Mouse (Mus musculus) midbrain, embryonic 10.5 days (tissue): Measurements from ENCODE around the gene Spryd4. TPM values are rescaled to one million over a fixed set of nuclear protein-coding genes. Genes with fewer than 3 reads are reported as not detected.

Experiments used
- DNase-seq: peaks from one replicate; pipeline ENCODE4 v3.0.0-alpha.2; 2017; ENCODE audit warnings: low spot score
- H3K27ac ChIP-seq: fragments of 300-500 bp; sonication (generic); replicated peaks from 2 replicates; pipeline ENCODE4 v1.5.1; 2016; ENCODE audit warnings: mild to moderate bottlenecking
- H3K27me3 ChIP-seq: fragments of 300-500 bp; sonication (generic); 2 replicates; pipeline ENCODE4 v1.6.1; 2016; ENCODE audit warnings: low read depth, mild to moderate bottlenecking; ENCODE audit not compliant: poor library complexity, severe bottlenecking
- H3K36me3 ChIP-seq: fragments of 300-500 bp; sonication (generic); 2 replicates; pipeline ENCODE4 v1.6.1; 2016; ENCODE audit warnings: mild to moderate bottlenecking, moderate library complexity
- H3K4me1 ChIP-seq: fragments of 300-500 bp; sonication (generic); 2 replicates; pipeline ENCODE4 v1.6.1; 2016
- H3K4me3 ChIP-seq: fragments of 300-500 bp; sonication (generic); 2 replicates; pipeline ENCODE4 v1.5.1; 2016; ENCODE audit warnings: mild to moderate bottlenecking, moderate library complexity
- H3K9me3 ChIP-seq: fragments of 300-500 bp; sonication (generic); replicated peaks from 2 replicates; pipeline ENCODE4 v1.6.1; 2016; ENCODE audit warnings: mild to moderate bottlenecking
- WGBS: fragments of 180-500 bp; shearing (Covaris S2); methylation state at CpG from one replicate; pipeline ENCODE4 v1.1.7; 2016; 5-methylcytosine and 5-hydroxymethylcytosine counted together
- polyA plus RNA-seq: library from polyadenylated mRNA; unstranded; fragments of >200 nt; fragmentation: Nextera tagmentation; extraction: Ambion mirVana; gene quantifications from 2 replicates; pipeline ENCODE4 v1.2.1, GENCODE M21; 2016

Spryd4 gene
- polyA plus RNA-seq, 1 experiment from 2014 or later, result 32.7 TPM

DNA sequence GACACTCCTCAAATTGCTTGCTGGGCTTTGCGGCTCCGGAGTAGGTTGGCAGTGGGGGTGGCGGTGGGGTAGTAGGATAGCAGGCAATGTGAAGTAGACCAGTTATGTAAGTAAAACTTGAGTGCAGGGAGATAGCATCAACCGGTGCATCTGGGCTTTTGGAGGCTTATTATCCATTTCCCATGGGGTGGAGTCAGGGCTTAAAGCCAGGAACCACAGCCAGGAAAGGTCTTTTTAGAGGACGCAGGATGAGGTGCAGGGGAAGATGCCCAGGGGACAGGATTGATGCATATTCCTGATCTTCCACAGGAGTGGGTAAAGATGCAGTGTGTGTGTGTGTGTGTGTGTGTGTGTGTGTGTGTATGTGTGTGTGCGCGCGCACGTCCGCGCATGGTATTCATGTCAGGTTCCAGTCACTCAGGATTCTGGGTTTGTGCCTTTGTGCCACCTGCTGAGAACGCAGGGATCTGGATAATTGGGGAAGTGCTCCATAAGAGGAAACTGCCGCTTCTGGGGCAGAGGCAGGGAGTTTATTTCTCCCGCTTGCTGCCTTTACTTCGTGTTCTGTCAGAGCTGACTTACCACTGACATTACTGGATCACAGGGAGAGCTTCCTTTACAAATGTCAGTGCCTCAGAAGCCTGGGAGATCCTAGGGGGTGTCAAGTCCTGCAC is 26.3 kb upstream of the Spryd4 start:
- no peak for DNase-seq
- H3K9me3 ChIP-seq, result no peaks in the 10 kb centered on the region
- no peak overlapping the region for H3K27ac ChIP-seq
- no peak overlapping the region for H3K4me3 ChIP-seq
- H3K4me1 ChIP-seq, result peaks cover 25% of the 10 kb centered on the region
- H3K27me3 ChIP-seq, result no peaks in the 10 kb centered on the region
- peaks cover 70% of the 10 kb centered on the region for H3K36me3 ChIP-seq
- WGBS, result 91% methylated on average over 15 of the region's 15 CpGs

DNA sequence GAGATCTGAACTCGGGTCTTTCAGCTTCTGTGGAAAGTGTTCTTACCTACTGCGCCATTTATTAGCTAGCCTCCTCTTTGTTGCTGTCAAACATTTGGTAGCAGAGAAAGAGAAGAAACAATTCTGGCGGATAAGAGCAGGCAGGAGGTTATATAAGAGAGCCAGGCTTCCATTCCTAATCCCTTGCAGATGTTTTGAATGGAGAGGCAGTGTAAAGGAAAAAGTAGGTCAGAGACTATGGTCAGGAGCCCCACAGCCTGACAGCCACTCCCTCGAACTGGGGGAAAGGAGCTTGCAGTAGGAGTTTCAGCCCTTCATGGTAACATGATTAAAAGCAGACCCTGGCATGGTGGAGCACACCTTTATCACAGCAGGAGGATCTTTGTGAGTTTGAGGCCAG is 24.7 kb upstream of the Spryd4 start:
- 63% methylated on average over 4 of the region's 4 CpGs for WGBS
- H3K27me3 ChIP-seq, result no peaks in the 10 kb centered on the region
- H3K36me3 ChIP-seq, result peaks cover 53% of the 10 kb centered on the region
- H3K4me3 ChIP-seq, result no peak overlapping the region
- H3K27ac ChIP-seq, result no peak overlapping the region
- DNase-seq, result no peak
- H3K9me3 ChIP-seq, result no peaks in the 10 kb centered on the region
- H3K4me1 ChIP-seq, result peaks cover 31% of the 10 kb centered on the region

GRCm38 (mm10) chr10:128232420-128232985 is 20.9 kb upstream of the Spryd4 start:
- H3K9me3 ChIP-seq, result no peaks in the 10 kb centered on the region
- H3K4me1 ChIP-seq, result peaks cover 38% of the 10 kb centered on the region
- H3K27me3 ChIP-seq, result no peaks in the 10 kb centered on the region
- H3K4me3 ChIP-seq, result peak overlapping the region; percentile 78
- H3K27ac ChIP-seq, result peak overlapping the region; percentile 99
- under 1% methylated on average over 14 of the region's 14 CpGs for WGBS
- H3K36me3 ChIP-seq, result peaks cover 17% of the 10 kb centered on the region
- DNase-seq, result peak; percentile 66

DNA sequence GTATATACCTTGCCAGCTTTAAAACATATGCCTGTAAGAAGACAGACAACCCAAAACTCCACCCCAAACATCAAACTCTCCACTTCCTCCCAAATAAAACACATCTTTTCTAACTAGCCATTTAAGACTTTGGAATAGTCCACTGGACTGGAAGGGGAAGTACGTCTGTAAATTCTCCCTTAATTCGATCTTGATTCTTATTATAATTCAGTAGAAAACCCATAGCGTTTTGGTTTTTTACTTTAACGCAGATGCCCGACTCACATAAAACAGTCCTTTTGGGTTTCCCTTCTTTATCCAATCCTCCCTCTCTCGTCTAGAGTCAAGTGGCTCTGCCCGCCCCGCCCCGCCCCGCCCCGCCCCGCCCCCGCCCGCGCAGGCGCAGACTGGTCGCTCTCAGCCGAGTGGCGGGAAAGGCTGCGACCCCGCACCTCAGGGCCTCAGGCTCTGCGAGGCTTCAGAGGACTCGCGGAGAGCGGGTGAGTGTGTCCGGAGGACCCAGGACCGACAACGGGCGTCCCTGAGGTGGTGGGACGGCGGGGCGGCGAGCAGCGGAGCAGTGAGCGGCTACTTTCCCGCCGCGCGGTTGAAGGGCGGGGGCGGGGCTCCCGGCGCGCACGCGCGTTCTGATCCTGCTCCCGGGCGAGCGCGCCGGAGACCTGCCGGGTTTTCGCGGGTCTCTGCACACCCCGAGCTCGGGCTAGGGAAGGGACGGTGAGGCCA is 20.3 kb upstream of the Spryd4 start, which contains the start of gene Timeless:
TSS of gene Timeless (plus strand) at position 369 of the 723 bp plus-strand sequence.
- Histone ChIP-seq H3K27ac (peak within 1 kb of the TSS; percentile 99), H3K4me1 (peaks cover 38% of the 10 kb centered on the region), H3K27me3 (no peaks in the 10 kb centered on the region), H3K36me3 (peaks cover 16% of the 10 kb centered on the region), H3K9me3 (no peaks in the 10 kb centered on the region), H3K4me3 (peak within 1 kb of the TSS; percentile 78)
- DNase-seq, result peak; percentile 88
- WGBS, result under 1% methylated on average over 58 of the region's 58 CpGs

- 27% methylated on average over 5 of the region's 5 CpGs for WGBS
- peak overlapping the region; percentile 78 for H3K4me3 ChIP-seq
Measured at GRCm38 (mm10) chr10:128231146-128231545, 19.5 kb upstream of the Spryd4 start.

DNA sequence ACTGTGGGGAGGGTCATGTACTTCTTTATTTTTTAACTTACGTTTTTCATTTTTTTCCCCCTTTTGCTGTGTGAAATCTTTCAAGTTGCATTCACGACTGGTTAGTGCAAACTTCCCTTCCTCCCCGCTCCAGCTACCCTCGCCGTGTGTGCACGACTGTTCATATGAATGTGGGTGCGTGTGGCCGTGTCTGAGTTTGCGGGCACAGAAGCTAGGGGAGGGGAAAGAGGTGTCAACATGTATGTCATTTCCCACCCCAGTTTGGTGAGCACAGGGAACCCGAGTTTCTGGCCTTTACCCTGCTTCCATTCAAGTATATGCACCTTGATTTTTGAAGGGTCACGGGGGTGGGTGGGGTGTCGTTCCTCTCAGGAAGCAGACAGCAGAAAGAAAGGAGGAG is 19.0 kb upstream of the Spryd4 start:
- WGBS, result 83% methylated on average over 12 of the region's 12 CpGs
- no peak overlapping the region; the same call in 1 of the 2 replicates for H3K4me3 ChIP-seq
- H3K27ac ChIP-seq, result peak overlapping the region; percentile 99; the same call in 1 of the 2 replicates

More at GRCm38 (mm10) chr10:128231146-128231545, 19.5 kb upstream of the Spryd4 start:
- no peak for DNase-seq
- H3K27me3 ChIP-seq, result no peaks in the 10 kb centered on the region
- peaks cover 14% of the 10 kb centered on the region for H3K36me3 ChIP-seq
- H3K9me3 ChIP-seq, result no peaks in the 10 kb centered on the region
- H3K4me1 ChIP-seq, result peaks cover 42% of the 10 kb centered on the region
- peak overlapping the region; percentile 99 for H3K27ac ChIP-seq

GRCm38 (mm10) chr10:128228009-128228408 is 16.4 kb upstream of the Spryd4 start:
- Histone ChIP-seq H3K4me3 (no peak overlapping the region), H3K27me3 (no peaks in the 10 kb centered on the region), H3K36me3 (no peaks in the 10 kb centered on the region), H3K9me3 (no peaks in the 10 kb centered on the region), H3K4me1 (peaks cover 42% of the 10 kb centered on the region), H3K27ac (no peak overlapping the region)
- DNase-seq, result no peak
- 94% methylated on average over 8 of the region's 8 CpGs for WGBS

More for the DNA sequence above, 19.0 kb upstream of the Spryd4 start:
- H3K9me3 ChIP-seq, result no peaks in the 10 kb centered on the region
- no peaks in the 10 kb centered on the region for H3K27me3 ChIP-seq
- H3K4me1 ChIP-seq, result peaks cover 43% of the 10 kb centered on the region
- DNase-seq, result no peak
- peaks cover 13% of the 10 kb centered on the region for H3K36me3 ChIP-seq

DNA sequence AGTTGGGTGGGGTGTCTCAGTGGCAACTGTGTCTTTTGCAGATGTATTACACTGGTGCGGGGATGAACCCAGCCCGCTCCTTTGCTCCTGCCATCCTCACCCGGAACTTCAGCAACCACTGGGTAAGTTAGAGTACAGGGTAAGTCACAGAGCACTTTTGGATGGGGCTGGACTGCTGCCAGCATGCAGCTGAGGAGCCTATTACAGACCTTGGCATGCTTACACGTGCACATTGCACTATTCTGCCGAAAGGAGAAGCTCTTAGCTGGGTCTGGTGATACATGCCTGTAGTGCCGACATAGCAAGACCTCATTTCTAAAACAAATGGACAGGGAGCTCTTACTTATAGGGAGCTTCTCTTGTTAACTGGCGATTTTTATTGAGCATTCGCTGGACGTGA is 16.0 kb upstream of the Spryd4 start:
- 89% methylated on average over 9 of the region's 9 CpGs for WGBS
- Histone ChIP-seq H3K9me3 (no peaks in the 10 kb centered on the region), H3K27me3 (no peaks in the 10 kb centered on the region), H3K4me1 (peaks cover 38% of the 10 kb centered on the region), H3K36me3 (no peaks in the 10 kb centered on the region), H3K4me3 (no peak overlapping the region), H3K27ac (no peak overlapping the region)
- no peak for DNase-seq

DNA sequence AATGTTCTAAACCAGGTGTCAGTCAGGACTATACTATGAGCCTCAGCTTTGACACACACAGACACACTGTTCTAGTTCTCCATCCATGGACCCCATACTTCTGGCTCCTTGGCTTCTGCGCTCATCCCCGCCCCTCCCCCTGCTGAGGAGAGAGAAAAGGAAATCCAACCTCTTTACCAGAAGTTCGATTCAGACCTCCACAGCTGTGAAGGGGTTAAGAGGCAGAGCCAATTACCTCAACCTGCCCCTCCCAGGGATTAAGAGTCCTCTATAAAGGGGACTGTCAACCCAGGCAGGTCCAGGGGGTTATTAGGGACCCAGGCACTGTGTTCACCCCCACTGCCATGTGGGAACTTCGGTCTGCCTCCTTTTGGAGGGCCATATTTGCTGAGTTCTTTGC is 13.9 kb upstream of the Spryd4 start, which contains the start of gene Mip:
TSS of gene Mip (plus strand) at position 301 of the 400 bp plus-strand sequence.
- Histone ChIP-seq H3K36me3 (no peaks in the 10 kb centered on the region), H3K4me3 (no peak within 1 kb of the TSS), H3K4me1 (peaks cover 30% of the 10 kb centered on the region), H3K27ac (peak within 1 kb of the TSS; percentile 57), H3K9me3 (no peaks in the 10 kb centered on the region), H3K27me3 (no peaks in the 10 kb centered on the region)
- 30% methylated on average over 4 of the region's 4 CpGs for WGBS
- no peak for DNase-seq

DNA sequence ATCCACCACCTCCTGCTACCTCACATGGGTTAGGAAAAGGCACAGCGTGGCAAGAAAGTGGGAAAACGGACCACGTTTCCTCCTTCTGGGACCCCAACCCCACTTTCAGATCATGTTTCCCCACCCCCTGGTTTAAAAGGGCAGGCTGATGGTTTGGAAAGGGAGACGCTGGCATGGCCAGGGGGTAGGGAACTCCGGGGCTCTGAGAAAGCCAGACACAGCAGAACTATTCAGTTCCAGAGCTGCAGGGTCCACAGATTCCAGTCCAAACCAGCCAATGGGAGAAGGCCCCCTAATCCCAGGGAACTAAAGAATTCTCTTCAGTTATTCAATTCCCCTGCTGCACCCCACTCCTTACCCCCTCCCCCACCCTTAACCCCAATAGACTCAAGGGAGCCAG is 13.5 kb upstream of the Spryd4 start:
- H3K4me1 ChIP-seq, result peaks cover 25% of the 10 kb centered on the region
- H3K36me3 ChIP-seq, result no peaks in the 10 kb centered on the region
- WGBS, result 43% methylated on average over 5 of the region's 5 CpGs
- H3K9me3 ChIP-seq, result no peaks in the 10 kb centered on the region
- H3K4me3 ChIP-seq, result no peak overlapping the region
- H3K27ac ChIP-seq, result peak overlapping the region; percentile 52
- H3K27me3 ChIP-seq, result no peaks in the 10 kb centered on the region
- no peak for DNase-seq

GRCm38 (mm10) chr10:128221533-128222286 is 10.1 kb upstream of the Spryd4 start:
- no peak for DNase-seq
- H3K27me3 ChIP-seq, result no peaks in the 10 kb centered on the region
- H3K4me1 ChIP-seq, result peaks cover 24% of the 10 kb centered on the region
- H3K9me3 ChIP-seq, result no peaks in the 10 kb centered on the region
- no peak overlapping the region for H3K4me3 ChIP-seq
- WGBS, result 66% methylated on average over 16 of the region's 16 CpGs
- H3K36me3 ChIP-seq, result no peaks in the 10 kb centered on the region
- H3K27ac ChIP-seq, result no peak overlapping the region

DNA sequence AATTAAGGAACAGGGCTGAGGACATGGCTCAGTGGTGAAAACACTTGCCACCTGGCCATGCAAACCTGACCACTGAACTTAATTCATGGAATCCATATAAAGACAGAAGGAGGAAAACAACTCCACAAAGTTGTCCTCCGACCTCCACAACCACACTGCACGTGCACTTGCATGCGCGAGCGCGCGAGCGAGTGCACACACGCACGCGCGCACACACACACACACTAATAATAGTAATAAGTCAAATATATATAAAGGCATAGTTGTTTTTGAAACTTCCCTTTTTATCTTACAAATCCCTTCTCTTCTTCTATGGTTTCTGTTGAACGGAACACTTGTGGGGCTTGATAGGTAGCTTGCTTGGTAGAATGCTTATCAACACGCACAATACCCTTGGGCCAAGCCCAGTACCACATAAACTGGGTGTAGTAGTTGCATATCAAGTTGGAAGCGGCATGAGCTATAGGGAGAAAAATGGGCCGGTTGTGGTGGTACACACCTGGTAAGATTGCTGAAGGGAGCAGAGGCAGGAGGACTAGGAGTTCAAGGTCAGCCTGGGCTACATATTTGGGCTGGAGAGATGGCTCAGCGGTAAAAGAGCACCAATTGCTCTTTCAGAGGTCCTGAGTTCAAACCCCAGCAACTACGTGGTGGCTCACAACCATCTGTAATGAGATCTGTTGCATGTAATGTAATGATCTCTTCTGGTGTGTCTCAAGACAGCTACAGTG is 6.9 kb upstream of the Spryd4 start:
- Histone ChIP-seq H3K9me3 (no peaks in the 10 kb centered on the region), H3K36me3 (no peaks in the 10 kb centered on the region), H3K27me3 (peaks cover 16% of the 10 kb centered on the region), H3K4me1 (peaks cover 3% of the 10 kb centered on the region), H3K27ac (no peak overlapping the region), H3K4me3 (no peak overlapping the region)
- DNase-seq, result no peak
- WGBS, result 95% methylated on average over 18 of the region's 18 CpGs
